Mouse (Mus musculus) naive thymus-derived CD4-positive, alpha-beta T cell, adult 5 months (primary cell): ENCODE results near the gene Adam21. TPM values are rescaled to one million over a fixed set of nuclear protein-coding genes. Genes with fewer than 3 reads are reported as not detected.

Source experiments
- polyA plus RNA-seq: library from polyadenylated mRNA; unstranded; fragments of 100-300 nt; shearing (Covaris generic); gene quantifications from one replicate; pipeline ENCODE4 v1.2.1, GENCODE M21; 2017

The Adam21 gene
- not detected for polyA plus RNA-seq

GRCm38 (mm10) chr12:81568374-81568773 lies at the start of gene Adam21:
Gene Adam21, minus strand, starts transcription at chr12:81568474.

GRCm38 (mm10) chr12:81594902-81595671 lies 26.8 kb upstream of the Adam21 start, which contains the start of gene Med6:
Gene Med6, minus strand, starts transcription at chr12:81595008.

GRCm38 (mm10) chr12:81532316-81533028 lies 35.8 kb downstream of the Adam21 start, which contains the start of the genes Gm20498 and Synj2bp:
Gene Gm20498, minus strand, starts transcription at chr12:81532905.
Gene Synj2bp, minus strand, starts transcription at chr12:81532911.

Other genes with a start within 250 kb of the Adam21 start
- not detected for gene Slc8a3, start 235.3 kb downstream of the Adam21 start, polyA plus RNA-seq
- 0.14 TPM for gene Gm4787, start 189.0 kb downstream of the Adam21 start, polyA plus RNA-seq
- not detected for gene Adam4, start 146.5 kb downstream of the Adam21 start, polyA plus RNA-seq
- gene Cox16, start 83.3 kb downstream of the Adam21 start, polyA plus RNA-seq = 211 TPM
- gene Gm20498, start 35.6 kb downstream of the Adam21 start, polyA plus RNA-seq = 8.9 TPM
- gene Synj2bp, start 35.6 kb downstream of the Adam21 start, polyA plus RNA-seq = 45.5 TPM
- 28.5 TPM for gene Med6, start 26.5 kb upstream of the Adam21 start, polyA plus RNA-seq
- gene Ttc9, start 62.8 kb upstream of the Adam21 start, polyA plus RNA-seq = not detected
- gene Map3k9, start 212.7 kb upstream of the Adam21 start, polyA plus RNA-seq = 5.9 TPM